Mouse (Mus musculus): ENCODE results near the gene Stx1a.

Stx1a gene

GRCm38 (mm10) chr5:135008671-135009589 lies 14.4 kb upstream of the Stx1a start, which contains the start of gene Abhd11:
Gene Abhd11, plus strand, starts transcription at chr5:135009152.
- peak; percentile 100 for DNase-seq (ENCODE audit: low spot score)

- peak; percentile 92 for DNase-seq (ENCODE audit: low spot score)
Measured at GRCm38 (mm10) chr5:135009590-135010319, 13.5 kb upstream of the Stx1a start.

- no peak for DNase-seq (ENCODE audit: low spot score)
Measured at GRCm38 (mm10) chr5:135010320-135010709, 13.0 kb upstream of the Stx1a start.

GRCm38 (mm10) chr5:135010841-135011743 lies 12.2 kb upstream of the Stx1a start:
- DNase-seq (ENCODE audit: low spot score): no peak

GRCm38 (mm10) chr5:135011809-135012613 lies 11.3 kb upstream of the Stx1a start:
- DNase-seq (ENCODE audit: low spot score): peak; percentile 47

GRCm38 (mm10) chr5:135012671-135013441 lies 10.4 kb upstream of the Stx1a start:
- peak; percentile 85 for DNase-seq (ENCODE audit: low spot score)

- peak; percentile 83 for DNase-seq (ENCODE audit: low spot score)
Measured at GRCm38 (mm10) chr5:135015497-135015896, 7.8 kb upstream of the Stx1a start.

GRCm38 (mm10) chr5:135016224-135016759 lies 7.0 kb upstream of the Stx1a start:
- DNase-seq (ENCODE audit: low spot score): no peak

- no peak for DNase-seq (ENCODE audit: low spot score)
Measured at GRCm38 (mm10) chr5:135021814-135022213, 1.5 kb upstream of the Stx1a start.

- DNase-seq (ENCODE audit: low spot score): no peak
Measured at GRCm38 (mm10) chr5:135024665-135025224, 1.5 kb downstream of the Stx1a start.

- DNase-seq (ENCODE audit: low spot score): peak; percentile 52
Measured at GRCm38 (mm10) chr5:135025899-135026298, 2.6 kb downstream of the Stx1a start.

- DNase-seq (ENCODE audit: low spot score): no peak
Measured at GRCm38 (mm10) chr5:135029007-135029854, 5.9 kb downstream of the Stx1a start.

GRCm38 (mm10) chr5:135032581-135032980 lies 9.3 kb downstream of the Stx1a start:
- no peak for DNase-seq (ENCODE audit: low spot score)

GRCm38 (mm10) chr5:135034593-135034992 lies 11.3 kb downstream of the Stx1a start:
- no peak for DNase-seq (ENCODE audit: low spot score)

- no peak for DNase-seq (ENCODE audit: low spot score)
Measured at GRCm38 (mm10) chr5:135035608-135036359, 12.5 kb downstream of the Stx1a start.

GRCm38 (mm10) chr5:135037946-135038345 lies 14.7 kb downstream of the Stx1a start:
- no peak for DNase-seq (ENCODE audit: low spot score)

- DNase-seq (ENCODE audit: low spot score): no peak
Measured at GRCm38 (mm10) chr5:135039541-135039940, 16.3 kb downstream of the Stx1a start.

GRCm38 (mm10) chr5:135040059-135040458 lies 16.8 kb downstream of the Stx1a start:
- no peak for DNase-seq (ENCODE audit: low spot score)
